Mouse (Mus musculus) liver (tissue): ENCODE results near the gene Gemin5.
"Not testable (repeated sequence)": the region's sequence is repeated elsewhere in the genome, so short reads cannot be mapped to it uniquely, and the experiment has no call there.

Experiments
- DNase-seq: peaks from one replicate; pipeline ENCODE4 v3.0.0-alpha.2; 2020; ENCODE audit warnings: mixed read lengths

Gemin5 gene

GRCm38 (mm10) chr11:58107009-58107408, 61.3 kb downstream of the Gemin5 start:
- no peak for DNase-seq

DNA sequence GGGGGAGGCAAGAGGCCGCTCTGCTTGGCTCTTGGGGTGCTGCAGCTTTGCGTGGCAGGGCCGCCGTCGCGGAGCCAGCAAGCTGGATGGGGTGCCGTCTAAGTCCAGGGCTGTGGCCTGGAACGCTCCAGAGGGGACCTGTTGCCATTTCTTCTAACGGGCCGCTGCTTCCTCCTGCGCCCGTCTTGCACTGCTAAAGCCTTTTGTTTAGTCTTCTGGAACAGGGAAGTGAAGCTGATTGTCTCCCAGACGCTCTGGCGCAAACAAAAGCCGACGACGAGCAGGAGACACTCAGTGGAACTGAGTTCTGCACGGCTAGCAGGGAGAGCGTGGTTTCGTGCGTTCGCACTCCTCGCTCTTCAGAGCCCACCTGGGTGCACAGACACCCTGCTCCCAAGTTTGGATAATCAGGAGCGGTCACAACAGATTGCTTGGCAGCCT, 64.0 kb downstream of the Gemin5 start:
- no peak for DNase-seq

- DNase-seq: peak; percentile 98
Measured at GRCm38 (mm10) chr11:58103697-58104306, 64.5 kb downstream of the Gemin5 start, which contains the start of gene Cnot8. TSS of gene Cnot8 (plus strand) at chr11:58104153.

- DNase-seq: no peak
Measured at GRCm38 (mm10) chr11:58103344-58103653, 65.0 kb downstream of the Gemin5 start.

GRCm38 (mm10) chr11:58102581-58103343, 65.6 kb downstream of the Gemin5 start:
- DNase-seq: no peak

DNA sequence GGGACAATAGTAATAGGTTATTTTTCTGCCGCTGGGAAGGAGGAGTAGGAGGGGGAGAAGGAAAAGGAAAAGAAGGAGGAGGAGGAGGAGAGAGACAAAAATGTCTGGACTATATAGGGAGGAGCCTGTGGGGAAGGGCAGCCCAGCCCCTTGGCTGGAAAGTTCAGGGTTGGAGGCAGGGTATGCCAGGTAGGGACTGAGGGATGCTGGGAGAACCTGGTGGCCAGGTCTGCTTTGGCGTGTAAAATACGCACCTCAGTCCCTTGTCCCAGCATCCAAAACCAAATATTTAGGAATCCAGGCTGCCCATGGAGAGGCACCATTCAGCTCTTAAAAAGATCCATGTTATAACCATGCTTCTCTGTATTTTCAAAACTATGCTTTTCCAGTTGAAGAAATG, 66.2 kb downstream of the Gemin5 start:
- no peak for DNase-seq

DNA sequence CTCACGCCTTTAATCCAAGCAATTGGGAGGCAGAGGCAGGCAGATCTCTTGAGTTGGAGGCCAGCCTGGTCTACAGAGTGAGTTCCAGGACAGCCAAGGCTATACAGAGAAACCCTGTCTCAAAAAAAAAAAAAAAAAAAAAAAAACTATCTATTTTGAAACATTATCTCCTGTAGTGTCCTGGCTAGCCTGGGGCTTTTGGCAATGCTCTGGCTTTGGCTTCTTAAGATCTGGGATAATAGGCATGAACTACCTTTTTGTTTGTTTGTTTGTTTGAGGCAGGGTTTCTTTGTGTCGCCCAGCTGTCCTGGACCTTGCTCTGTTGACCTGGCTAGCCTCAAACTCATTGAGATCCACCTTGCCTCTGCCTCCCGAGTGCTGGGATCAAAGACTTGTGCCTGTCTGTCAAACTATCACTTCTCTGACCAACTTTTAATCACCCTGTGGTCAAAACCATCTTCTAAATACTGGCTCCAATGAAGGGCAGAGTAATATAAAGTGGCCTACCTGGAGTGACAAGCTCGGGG, 67.1 kb downstream of the Gemin5 start:
- DNase-seq: no peak

GRCm38 (mm10) chr11:58100006-58100405, 68.3 kb downstream of the Gemin5 start:
- DNase-seq: no peak

DNA sequence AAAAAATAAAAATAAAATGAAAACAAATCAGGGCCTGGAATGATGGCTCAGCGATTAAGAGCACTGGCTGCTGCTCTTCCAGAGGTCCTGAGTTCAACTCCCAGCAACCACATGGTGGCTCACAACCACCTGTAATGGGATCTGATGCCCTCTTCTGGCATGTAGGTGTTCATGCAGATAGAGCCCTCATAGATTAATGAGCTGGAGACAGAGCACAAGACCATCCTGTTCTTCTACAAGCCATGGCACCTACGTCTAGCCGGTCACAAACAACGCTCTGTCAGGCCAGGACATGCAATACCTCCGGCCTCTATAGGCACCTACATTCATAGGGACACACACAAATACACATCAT, 70.0 kb downstream of the Gemin5 start:
- not testable (repeated sequence) for DNase-seq

DNA sequence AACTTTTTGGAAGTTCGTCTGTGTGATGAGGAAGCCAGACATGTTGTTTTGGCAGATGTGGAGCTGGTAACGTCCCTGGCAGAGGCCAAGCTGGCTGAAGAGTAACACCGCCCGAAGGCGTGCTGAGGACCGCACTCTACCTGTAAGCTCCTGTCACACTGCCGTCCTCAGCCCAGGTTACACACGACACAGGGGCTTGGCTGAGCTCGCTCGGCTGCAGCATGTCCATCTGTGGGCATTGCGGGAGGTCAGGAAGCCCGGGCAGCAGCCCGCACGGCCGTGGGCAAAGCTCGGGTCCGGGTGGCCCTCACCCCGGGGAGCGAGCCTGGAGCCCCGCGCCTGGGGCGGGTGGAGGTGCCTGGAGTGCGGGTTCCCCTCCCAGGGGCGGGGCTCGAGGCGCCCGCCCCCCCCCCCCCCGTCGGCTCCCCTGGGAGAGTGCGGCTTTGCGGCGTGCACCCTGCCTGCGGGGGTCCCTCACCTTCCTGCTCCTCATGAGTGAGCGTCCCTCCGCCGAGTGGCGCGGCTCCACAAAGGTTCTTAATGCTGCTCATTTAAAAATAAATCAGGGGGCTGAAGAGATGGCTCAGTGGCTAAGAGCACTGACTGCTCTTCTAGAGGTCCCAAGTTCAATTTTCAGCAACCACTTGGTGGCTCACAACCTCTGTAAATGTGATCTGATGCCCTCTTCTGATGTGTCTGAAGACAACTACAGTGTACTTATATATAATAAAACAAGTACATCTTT, 70.5 kb downstream of the Gemin5 start:
- DNase-seq: no peak

DNA sequence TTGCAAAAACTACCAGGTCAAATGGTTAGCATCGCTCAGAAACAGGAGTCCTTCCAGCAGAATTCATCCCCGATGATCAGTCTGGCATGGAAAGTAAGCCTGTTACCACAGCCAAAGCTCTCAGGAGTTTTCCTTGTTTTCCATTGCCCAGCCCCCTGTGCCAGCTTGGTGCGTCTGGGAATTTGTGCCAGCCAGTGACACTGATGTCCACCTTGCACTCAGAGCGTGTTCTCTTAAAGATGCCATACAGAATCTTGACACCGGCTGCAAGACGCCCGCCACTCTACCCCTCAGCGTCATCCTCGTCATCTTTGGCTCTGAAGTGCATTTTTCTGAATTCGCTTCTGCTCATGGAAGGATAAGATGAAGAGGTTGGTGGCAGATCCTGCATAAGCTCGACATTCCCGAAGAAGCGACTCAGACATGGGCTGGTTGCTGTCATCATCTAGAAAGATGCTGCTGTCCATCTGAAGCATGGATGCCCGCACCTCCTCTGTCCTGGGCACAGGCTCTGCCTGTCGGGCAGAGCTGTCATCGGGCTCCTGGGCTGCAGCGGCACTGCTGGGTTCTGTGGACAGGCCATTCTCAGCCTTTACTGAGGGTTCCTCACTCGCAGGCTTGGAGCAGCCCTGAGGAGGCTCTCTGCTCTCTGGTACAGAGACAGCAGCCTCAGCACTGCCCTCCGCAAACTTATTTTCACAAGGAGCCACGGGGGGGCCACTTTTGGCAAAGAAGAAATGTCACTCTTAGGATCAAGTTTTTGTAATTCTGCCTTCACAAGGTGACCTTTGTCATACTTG, 71.3 kb downstream of the Gemin5 start:
- DNase-seq: no peak

GRCm38 (mm10) chr11:58096160-58096559, 72.2 kb downstream of the Gemin5 start:
- no peak for DNase-seq

GRCm38 (mm10) chr11:58095561-58095960, 72.8 kb downstream of the Gemin5 start:
- no peak for DNase-seq

DNA sequence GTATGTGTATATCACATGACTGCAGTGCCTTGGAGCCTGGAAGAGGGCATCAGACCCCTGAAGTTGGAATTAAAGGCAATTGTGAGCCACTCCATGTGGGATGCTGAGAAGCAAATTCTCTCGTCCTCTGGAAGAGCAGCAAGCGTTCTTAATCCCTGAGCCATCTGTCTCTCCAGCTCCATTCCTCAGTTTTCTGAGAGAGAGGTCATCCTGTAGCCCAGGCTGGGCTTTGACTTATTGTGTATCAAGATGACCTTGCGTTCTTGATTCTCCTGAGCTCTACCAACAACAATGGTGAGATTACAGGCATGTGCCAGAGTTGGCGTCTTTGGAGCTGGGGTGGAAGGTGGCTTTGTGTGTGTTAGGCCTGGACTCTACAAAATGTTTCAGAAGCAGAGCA, 73.6 kb downstream of the Gemin5 start:
- DNase-seq: no peak

- peak; percentile 23 for DNase-seq
Measured at GRCm38 (mm10) chr11:58093021-58093528, 75.3 kb downstream of the Gemin5 start, which contains the start of gene Gm12248. TSS of gene Gm12248 (minus strand) at chr11:58093134.

DNA sequence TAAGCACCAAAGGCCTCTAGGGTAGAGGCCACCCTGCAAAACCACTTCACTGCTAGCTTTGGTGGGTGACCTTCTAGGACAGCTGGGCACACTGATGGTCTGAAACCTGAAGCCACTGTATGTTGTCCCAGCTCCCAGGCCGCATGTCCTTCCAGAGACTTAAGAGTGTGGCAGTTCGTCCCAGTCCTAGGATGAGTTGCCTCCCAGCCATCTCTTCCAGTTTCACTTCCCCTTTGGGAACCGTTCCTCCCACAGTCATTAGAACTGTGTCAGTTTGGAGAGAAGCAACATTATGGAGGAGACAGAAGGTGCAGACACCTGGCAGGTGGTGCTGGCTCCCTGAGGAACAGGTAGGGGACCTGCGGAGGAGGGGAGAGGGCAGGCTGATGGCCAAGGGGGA, 75.8 kb downstream of the Gemin5 start:
- DNase-seq: no peak

DNA sequence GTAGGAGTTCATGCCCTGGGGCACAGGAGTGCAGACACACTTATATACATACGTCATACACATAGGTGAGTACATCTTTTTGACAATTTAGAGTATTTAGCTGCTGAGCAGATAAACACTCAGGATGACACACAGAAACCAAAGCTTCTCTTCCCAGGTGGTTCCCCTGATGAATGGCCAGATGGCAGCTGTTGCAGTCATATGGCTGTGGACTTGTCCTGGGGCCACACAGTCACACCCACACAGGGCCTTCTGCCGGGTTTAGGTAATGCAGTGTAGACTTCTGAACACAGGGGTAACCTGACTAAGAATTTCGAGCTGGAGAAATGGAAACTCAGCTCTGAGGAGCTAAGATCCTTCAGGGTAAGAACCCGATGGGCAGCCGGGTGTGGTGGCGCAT, 86.6 kb downstream of the Gemin5 start:
- DNase-seq: no peak

- no peak for DNase-seq
Measured at GRCm38 (mm10) chr11:58077270-58077669, 91.1 kb downstream of the Gemin5 start.

DNA sequence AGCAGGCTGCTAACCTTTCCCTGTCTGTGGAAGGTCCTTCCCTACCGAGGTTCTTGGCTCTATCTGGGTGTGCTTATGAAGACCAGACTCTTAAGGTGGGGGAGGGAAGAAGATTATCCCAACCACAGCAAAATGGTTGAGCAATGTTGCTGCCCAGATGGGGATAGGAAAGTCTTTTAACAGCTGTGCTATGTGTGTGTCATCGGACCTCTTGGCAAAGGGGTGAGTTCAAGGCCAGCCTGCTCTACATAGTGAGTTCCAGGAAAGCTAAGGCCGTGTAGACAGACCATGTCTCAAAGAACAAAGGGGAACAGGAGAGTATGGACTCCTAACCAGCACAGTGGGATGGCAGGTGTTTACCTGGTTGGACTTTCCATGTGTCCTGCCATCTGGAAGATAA, 95.4 kb downstream of the Gemin5 start:
- no peak for DNase-seq
